ENCODE assay signal across 24 mouse cellular contexts in the genomic region with DNA sequence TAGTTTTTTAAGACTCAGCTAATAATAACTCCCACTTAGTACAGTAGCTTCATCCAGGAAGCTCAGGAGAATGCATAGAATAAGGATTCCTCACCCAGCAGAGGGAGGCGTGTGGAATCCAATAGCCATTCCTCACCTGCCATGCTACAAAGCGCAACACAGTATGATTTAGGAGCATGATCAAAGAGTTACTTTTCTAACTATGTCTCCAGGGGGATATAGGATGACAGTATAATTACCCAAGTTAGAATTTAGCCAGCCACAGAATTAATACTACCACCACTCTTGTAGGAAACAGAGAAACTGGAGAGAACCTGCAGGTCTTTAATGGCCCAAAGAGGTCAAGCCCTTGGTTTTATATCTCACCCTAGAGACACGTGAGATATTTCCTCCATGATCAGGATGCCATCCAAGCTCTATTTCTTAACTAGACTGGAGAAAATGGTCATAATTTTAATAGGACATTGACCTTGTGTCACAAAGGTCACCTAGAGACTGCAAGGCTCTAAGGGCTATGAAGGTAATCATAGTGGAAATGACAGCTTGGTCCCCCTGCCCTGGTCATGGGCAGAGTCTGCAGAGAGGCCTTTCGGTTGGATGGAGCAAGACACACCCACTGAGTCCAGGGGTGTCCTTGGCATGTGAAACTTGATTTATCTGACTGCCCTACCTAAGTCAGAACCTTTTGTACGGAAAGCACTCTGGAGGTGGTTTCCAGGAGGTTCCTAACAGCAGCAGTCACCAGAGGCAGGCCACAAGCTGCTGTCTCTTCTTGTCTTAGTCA.
"Had no signal": no experiment of that assay in that cellular context is flagged by ENCODE, and none has a peak within 500 bp of the region (broad histone marks: within the 10 kb centered on the region; RNA-seq: fewer than 3 reads in every experiment).

No protein-coding gene starts in this region.

- H3K27me3 ChIP-seq: heart, embryonic 12.5 days; hindbrain, embryonic 13.5 days; hindbrain, embryonic 15.5 days; intestine, embryonic 15.5 days; limb, embryonic 12.5 days; liver, embryonic 13.5 days; liver, embryonic 15.5 days had no signal

- H3K4me3 ChIP-seq: heart, embryonic 10.5 days; heart, embryonic 12.5 days; hindbrain, embryonic 13.5 days; hindbrain, embryonic 15.5 days; intestine, embryonic 15.5 days; layer of hippocampus, adult 2 months; left cerebral cortex, adult 2 months; limb, embryonic 10.5 days; limb, embryonic 12.5 days; liver, embryonic 13.5 days; liver, embryonic 15.5 days had no signal

- DNase-seq: forebrain, postnatal 0 days; gastrocnemius, postnatal 14 days; gastrocnemius, postnatal 36 days; heart, adult 18-20 months; heart, postnatal 14 days; heart, postnatal 36 days; kidney, adult 2 months; kidney, postnatal 25 days; kidney, postnatal 4 days; liver; liver, embryonic 13.5 days had no signal

- H3K27ac ChIP-seq: heart, embryonic 10.5 days; hindbrain, embryonic 13.5 days; hindbrain, embryonic 15.5 days; intestine, embryonic 15.5 days; layer of hippocampus, adult 2 months; left cerebral cortex, adult 2 months; limb, embryonic 10.5 days; limb, embryonic 12.5 days; liver, embryonic 13.5 days; liver, embryonic 15.5 days had no signal

- H3K4me1 ChIP-seq: heart, embryonic 10.5 days; heart, embryonic 12.5 days; intestine, embryonic 15.5 days; limb, embryonic 12.5 days; liver, embryonic 13.5 days; liver, embryonic 15.5 days had no signal

- H3K9ac ChIP-seq: forebrain, postnatal 0 days; heart, embryonic 12.5 days; hindbrain, embryonic 13.5 days; hindbrain, embryonic 15.5 days; intestine, embryonic 15.5 days; limb, embryonic 12.5 days; liver, embryonic 13.5 days; liver, embryonic 15.5 days had no signal

- H3K9me3 ChIP-seq: heart, embryonic 10.5 days; heart, embryonic 12.5 days; hindbrain, embryonic 13.5 days; hindbrain, embryonic 15.5 days; intestine, embryonic 15.5 days; limb, embryonic 10.5 days; limb, embryonic 12.5 days; liver, embryonic 13.5 days; liver, embryonic 15.5 days had no signal

- ATAC-seq: forebrain, postnatal 0 days; inflammation-experienced regulatory T-cells, adult 6 months; intestine, embryonic 15.5 days; intestine, postnatal 0 days had no signal

- H3K4me2 ChIP-seq: heart, embryonic 12.5 days; hindbrain, embryonic 13.5 days; hindbrain, embryonic 15.5 days; intestine, embryonic 15.5 days; limb, embryonic 12.5 days; liver, embryonic 11.5 days; liver, embryonic 13.5 days; liver, embryonic 15.5 days had no signal

- H3K36me3 ChIP-seq: heart, embryonic 10.5 days; heart, embryonic 12.5 days; hindbrain, embryonic 13.5 days; hindbrain, embryonic 15.5 days; intestine, embryonic 15.5 days; limb, embryonic 10.5 days; limb, embryonic 12.5 days; liver, embryonic 13.5 days; liver, embryonic 15.5 days had no signal
